Mouse (Mus musculus) kidney, adult 2 months (tissue): ENCODE results near the gene Spock1.

Experiments
- CTCF ChIP-seq: fragments of 200-500 bp; conservative IDR thresholded peaks from 2 replicates; pipeline ENCODE4 v1.5.1; 2011; ENCODE audit warnings: low read depth, mild to moderate bottlenecking, control low read depth, low read length, moderate library complexity, mixed read lengths; ENCODE audit not compliant: insufficient read depth, insufficient read length
- POLR2A ChIP-seq: fragments of 200-500 bp; IDR thresholded peaks from one replicate; pipeline ENCODE4 v1.6.1; 2011; ENCODE audit warnings: low read depth, low read length, control low read depth

- TF ChIP-seq CTCF (no peak), POLR2A (no peak)
Observed at GRCm38 (mm10) chr13:57734549-57734948, 173.6 kb downstream of the Spock1 start.
